Mouse (Mus musculus) midbrain, embryonic 14.5 days (tissue): ENCODE measurements around the gene Atp1a4. TPM values are rescaled to one million over a fixed set of nuclear protein-coding genes. Genes with fewer than 3 reads are reported as not detected.
"Not testable (repeated sequence)": the region's sequence is repeated elsewhere in the genome, so short reads cannot be mapped to it uniquely, and the experiment has no call there.

Experiments
- ATAC-seq: fragments of 200-750 bp; cut with Nextera tagmentation; 2 replicates; pipeline ENCODE4 v1.8.0; 2017; ENCODE audit warnings: moderate number of reproducible peaks, moderate library complexity; ENCODE audit not compliant: low FRiP score, low TSS enrichment
- DNase-seq: peaks from one replicate; pipeline ENCODE4 v3.0.0-alpha.2; 2015
- H3K27ac ChIP-seq: fragments of 300-500 bp; sonication (generic); replicated peaks from 2 replicates; pipeline ENCODE4 v1.5.1; 2014; ENCODE audit warnings: mild to moderate bottlenecking, low read depth, low read length, moderate library complexity
- H3K27me3 ChIP-seq: fragments of 300-500 bp; sonication (generic); 2 replicates; pipeline ENCODE4 v1.6.1; 2014; ENCODE audit warnings: low read length, control low read depth, mixed read lengths; ENCODE audit not compliant: control insufficient read depth, insufficient read depth
- H3K36me3 ChIP-seq: fragments of 300-500 bp; sonication (generic); 2 replicates; pipeline ENCODE4 v1.6.1; 2014; ENCODE audit warnings: low read length, control low read depth; ENCODE audit not compliant: control insufficient read depth, insufficient read depth
- H3K4me1 ChIP-seq: fragments of 300-500 bp; sonication (generic); 2 replicates; pipeline ENCODE4 v1.6.1; 2014; ENCODE audit warnings: mild to moderate bottlenecking, antibody characterized with exemption, low read length, control low read depth; ENCODE audit not compliant: control insufficient read depth, insufficient read depth
- H3K4me2 ChIP-seq: fragments of 300-500 bp; sonication (generic); 2 replicates; pipeline ENCODE4 v1.6.1; 2014; ENCODE audit warnings: mild to moderate bottlenecking, low read length, moderate library complexity
- H3K4me3 ChIP-seq: fragments of 300-500 bp; sonication (generic); replicated peaks from 2 replicates; pipeline ENCODE4 v1.5.1; 2014; ENCODE audit warnings: low read depth, low read length
- H3K9ac ChIP-seq: fragments of 300-500 bp; sonication (generic); replicated peaks from 2 replicates; pipeline ENCODE4 v1.6.1; 2014; ENCODE audit warnings: mild to moderate bottlenecking, low read length, moderate library complexity
- H3K9me3 ChIP-seq: fragments of 300-500 bp; sonication (generic); 2 replicates; pipeline ENCODE4 v1.6.1; 2016; ENCODE audit warnings: low read length, control low read depth, mixed read lengths; ENCODE audit not compliant: control insufficient read depth
- WGBS: fragments of 180-500 bp; shearing (Covaris S2); extraction: QIAGEN DNeasy Blood & Tissue Kit; methylation state at CpG from one replicate; pipeline ENCODE4 v1.1.7; 2014; 5-methylcytosine and 5-hydroxymethylcytosine counted together
- polyA plus RNA-seq: library from polyadenylated mRNA; unstranded; fragments of >200 nt; fragmentation: Nextera tagmentation; extraction: Ambion mirVana; gene quantifications from 2 replicates; pipeline ENCODE4 v1.2.1, GENCODE M21; 2014

Atp1a4 gene
- polyA plus RNA-seq, 1 experiment from 2014 or later: not detected

DNA sequence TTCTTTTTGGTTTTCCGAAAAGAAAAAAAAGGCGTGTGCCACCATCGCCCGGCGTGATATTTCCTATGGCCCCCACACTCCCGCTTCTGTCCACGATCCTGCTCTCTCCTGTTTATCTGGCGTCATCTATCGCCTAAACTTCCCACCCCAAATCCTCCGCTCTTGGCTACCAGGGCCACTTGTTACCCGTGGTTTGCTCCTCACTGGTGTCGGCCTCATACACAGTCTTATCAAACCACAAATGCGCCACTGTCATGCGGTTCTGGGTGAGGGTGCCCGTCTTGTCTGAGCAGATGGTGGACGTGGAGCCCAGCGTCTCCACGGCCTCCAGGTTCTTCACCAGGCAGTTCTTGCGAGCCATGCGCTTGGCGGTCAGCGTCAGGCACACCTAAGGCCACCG, 13.6 kb downstream of the Atp1a4 start:
- 0 out of 2 replicates have a peak overlapping the region, but pooled peaks have one; percentile 1 for H3K4me2 ChIP-seq
- H3K27ac ChIP-seq: not testable (repeated sequence)

DNA sequence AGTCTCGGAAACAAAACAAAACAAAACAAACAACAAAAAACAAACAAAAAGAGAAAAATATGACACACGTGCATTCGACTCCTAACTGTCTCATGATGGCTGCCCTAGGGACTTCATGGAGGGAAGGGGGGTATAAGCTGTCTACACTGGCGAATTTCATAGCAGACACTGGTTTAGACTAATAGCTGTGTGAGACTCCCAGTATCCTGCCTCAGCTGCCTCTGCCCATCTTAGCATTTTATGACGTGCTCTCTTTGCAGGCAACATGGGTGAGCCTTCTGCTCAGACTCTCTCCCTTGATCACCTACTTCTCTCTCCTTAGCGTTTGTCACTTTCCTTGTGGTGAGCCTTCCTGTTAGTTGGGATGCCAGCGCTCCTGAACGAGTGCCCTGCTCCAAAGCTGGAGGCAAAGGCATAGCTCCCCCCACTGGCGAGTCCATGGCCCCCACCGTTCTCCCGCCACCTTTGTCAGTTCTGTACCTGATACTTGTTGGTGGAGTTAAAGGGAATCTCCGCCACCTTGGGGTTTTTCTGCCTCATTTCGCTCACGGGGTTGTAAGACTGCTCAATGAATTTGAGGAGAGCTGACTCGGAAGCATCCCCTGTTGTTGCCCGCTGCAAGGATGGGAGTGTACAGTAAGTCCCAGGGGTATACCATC, 14.5 kb downstream of the Atp1a4 start:
- Histone ChIP-seq H3K9ac (no peak overlapping the region), H3K4me2 (no peak overlapping the region), H3K27ac (no peak overlapping the region), H3K4me3 (no peak overlapping the region), H3K36me3 (no peaks in the 10 kb centered on the region), H3K9me3 (no peaks in the 10 kb centered on the region), H3K4me1 (0 out of 2 replicates have a peak, but pooled peaks cover 4% of the 10 kb centered on the region), H3K27me3 (peaks cover 5% of the 10 kb centered on the region; the same call in 1 of the 2 replicates)
- DNase-seq (no peak), ATAC-seq (no peak)
- 32% methylated on average over 16 of the region's 16 CpGs for WGBS

More for the DNA sequence above, 13.6 kb downstream of the Atp1a4 start:
- H3K27me3 ChIP-seq, ATAC-seq, DNase-seq, H3K9ac ChIP-seq, H3K36me3 ChIP-seq, H3K9me3 ChIP-seq, H3K4me3 ChIP-seq, H3K4me1 ChIP-seq: not testable (repeated sequence)
- 54% methylated on average over 23 of the region's 23 CpGs for WGBS

DNA sequence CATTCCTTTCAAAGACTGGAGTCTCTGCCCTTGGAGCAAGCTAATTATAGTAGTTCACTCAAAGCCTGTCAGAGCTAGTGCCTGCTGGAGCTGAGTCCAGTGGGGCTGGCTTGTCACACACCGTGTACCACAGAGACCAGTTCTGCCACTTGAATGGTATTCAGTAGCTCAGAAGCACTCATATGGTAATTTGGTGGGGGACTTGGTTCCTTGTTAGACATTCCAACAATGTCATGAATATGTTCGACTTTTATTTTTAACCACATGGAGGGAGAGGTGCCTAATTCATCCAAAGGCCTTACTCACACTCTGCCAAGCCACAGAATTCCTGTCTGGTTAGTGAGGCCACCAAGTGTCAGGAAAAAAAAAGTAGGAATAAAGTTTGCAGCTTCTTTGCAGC, 15.8 kb downstream of the Atp1a4 start:
- 11% methylated on average over 2 of the region's 2 CpGs for WGBS
- no peak overlapping the region for H3K4me2 ChIP-seq

DNA sequence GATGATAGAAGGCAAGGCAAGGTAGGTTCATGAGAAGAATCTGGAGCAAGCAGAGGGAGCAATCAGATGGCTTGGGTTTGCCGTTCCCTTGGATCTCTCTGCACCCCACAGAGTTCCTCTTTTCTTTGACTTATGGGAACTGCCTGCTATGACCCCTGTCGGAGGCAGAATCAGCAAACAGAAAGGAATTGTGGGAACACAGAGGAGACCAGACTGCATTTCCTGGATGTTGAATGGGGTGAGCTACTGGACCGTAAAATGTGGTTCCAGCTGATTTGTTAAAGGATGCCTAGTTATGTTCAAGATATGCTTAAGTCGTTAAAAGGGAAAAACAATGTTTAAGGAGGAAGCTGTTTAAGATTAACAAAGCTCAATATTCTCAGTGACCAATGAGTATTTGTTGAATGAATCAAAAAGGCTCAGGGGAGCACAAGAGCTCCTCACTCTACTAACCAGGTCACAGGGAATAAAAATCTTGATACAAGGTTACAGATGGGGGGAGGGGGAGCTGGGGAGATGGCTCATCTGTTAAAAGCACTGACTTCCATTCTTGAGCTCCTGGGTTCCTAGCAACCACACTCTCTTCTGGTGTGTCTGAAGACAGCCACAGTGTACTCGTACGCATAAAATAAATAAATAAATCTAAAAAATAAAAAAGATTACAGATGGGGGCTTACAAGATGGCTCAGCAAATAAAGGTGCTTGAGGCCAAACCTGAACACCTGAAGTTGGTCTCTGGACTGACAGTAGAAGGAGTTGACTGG, 17.1 kb downstream of the Atp1a4 start:
- Histone ChIP-seq H3K4me1 (0 out of 2 replicates have a peak, but pooled peaks cover 4% of the 10 kb centered on the region), H3K4me3 (no peak overlapping the region), H3K9ac (no peak overlapping the region), H3K27me3 (peaks cover 5% of the 10 kb centered on the region; the same call in 1 of the 2 replicates), H3K27ac (no peak overlapping the region), H3K9me3 (no peaks in the 10 kb centered on the region), H3K4me2 (no peak overlapping the region), H3K36me3 (no peaks in the 10 kb centered on the region)
- 27% methylated on average over 6 of the region's 6 CpGs for WGBS
- DNase-seq (no peak), ATAC-seq (no peak)

More for the DNA sequence above, 15.8 kb downstream of the Atp1a4 start:
- ATAC-seq: peak; percentile 54
- Histone ChIP-seq H3K4me3 (no peak overlapping the region), H3K9ac (no peak overlapping the region), H3K27me3 (peaks cover 5% of the 10 kb centered on the region; the same call in 1 of the 2 replicates), H3K27ac (no peak overlapping the region), H3K9me3 (no peaks in the 10 kb centered on the region), H3K4me1 (0 out of 2 replicates have a peak, but pooled peaks cover 4% of the 10 kb centered on the region), H3K36me3 (no peaks in the 10 kb centered on the region)
- DNase-seq: peak; percentile 58

DNA sequence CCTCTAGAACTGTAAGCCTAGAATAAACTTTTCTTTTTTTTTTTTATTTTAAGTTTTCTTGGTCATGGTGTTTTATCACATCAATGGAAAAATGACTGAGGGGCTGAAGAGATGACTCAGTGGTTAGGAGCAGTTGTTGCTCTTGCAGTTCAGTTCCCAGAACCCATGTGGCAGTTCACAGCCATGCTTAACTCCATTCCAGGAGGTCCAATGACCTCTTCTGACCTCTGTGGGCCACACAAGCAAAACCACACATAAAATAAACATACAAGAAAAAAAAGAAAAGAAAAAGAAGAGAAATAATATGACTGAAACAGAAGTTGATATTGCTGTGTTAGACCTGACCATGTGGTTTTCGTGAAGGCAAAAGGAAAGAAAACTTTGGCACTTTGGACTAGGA, 29.0 kb downstream of the Atp1a4 start:
- WGBS: 95% methylated on average over 1 of the region's 1 CpGs
- Histone ChIP-seq H3K27me3 (no peaks in the 10 kb centered on the region), H3K4me3 (no peak overlapping the region), H3K9me3 (no peaks in the 10 kb centered on the region), H3K27ac (no peak overlapping the region), H3K4me1 (no peaks in the 10 kb centered on the region), H3K4me2 (no peak overlapping the region), H3K9ac (no peak overlapping the region), H3K36me3 (no peaks in the 10 kb centered on the region)
- ATAC-seq (no peak), DNase-seq (no peak)

DNA sequence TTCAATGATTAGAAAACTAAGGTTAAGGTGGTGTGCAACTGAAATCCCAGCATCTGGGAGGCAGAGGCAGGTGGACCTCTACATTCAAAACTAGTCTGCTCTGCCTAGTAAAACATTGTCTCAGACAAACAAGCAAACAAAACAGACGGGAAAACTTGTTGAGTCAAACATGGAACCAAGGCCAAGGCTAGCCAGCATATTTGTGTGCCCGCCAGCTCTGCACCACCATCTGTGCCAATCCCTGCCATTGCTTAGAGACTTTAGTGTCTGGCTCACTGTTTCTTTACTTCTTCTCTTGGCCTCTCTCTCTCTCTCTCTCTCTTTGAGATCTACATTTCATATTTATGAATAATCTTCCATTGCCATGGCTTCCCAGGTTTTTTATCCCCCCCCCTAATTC, 30.0 kb downstream of the Atp1a4 start:
- no peak overlapping the region for H3K9ac ChIP-seq
- 90% methylated on average over 2 of the region's 2 CpGs for WGBS
- no peaks in the 10 kb centered on the region for H3K36me3 ChIP-seq
- no peak for DNase-seq
- no peak overlapping the region for H3K4me2 ChIP-seq
- no peak for ATAC-seq
- H3K4me3 ChIP-seq: no peak overlapping the region
- no peaks in the 10 kb centered on the region for H3K9me3 ChIP-seq
- H3K4me1 ChIP-seq: no peaks in the 10 kb centered on the region
- H3K27ac ChIP-seq: no peak overlapping the region
- no peaks in the 10 kb centered on the region for H3K27me3 ChIP-seq

DNA sequence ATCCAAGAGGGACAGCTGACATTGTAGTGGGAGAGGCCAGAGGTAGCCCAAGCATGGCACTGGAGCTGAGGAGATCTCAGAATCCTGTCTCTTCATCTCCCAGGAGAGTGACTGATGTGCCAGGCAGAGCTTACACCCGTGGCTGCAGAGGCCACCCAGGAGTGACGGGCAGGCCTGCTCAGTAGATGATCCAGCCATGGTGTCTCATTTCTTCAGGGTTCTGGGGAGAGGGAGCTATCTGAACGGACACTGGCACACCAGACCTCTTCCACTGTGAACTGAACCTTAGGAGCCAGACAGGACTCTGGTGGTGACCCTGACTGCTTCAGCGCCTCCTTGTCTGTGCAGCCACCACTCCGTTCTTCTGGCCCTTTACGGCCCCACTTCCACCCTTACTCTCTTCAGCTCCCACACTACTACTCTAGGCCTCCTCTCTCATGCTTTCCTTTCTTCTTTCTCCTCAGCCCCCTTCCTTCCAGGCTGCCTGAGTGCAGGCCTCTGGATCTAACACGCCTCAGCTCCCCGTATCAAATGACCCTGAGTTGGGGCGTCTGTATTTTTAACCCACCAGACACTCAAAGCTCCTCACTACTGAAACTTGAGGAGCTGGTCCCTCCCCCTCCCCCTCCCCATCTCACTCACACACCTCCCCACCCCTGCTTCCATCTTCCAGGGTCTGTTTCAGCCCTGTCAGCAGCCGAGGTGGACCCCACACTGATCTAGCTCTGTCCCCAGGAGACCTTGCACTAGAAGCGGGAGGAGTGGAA, 36.7 kb downstream of the Atp1a4 start:
- H3K27me3 ChIP-seq: no peaks in the 10 kb centered on the region
- ATAC-seq: no peak
- no peak for DNase-seq
- no peaks in the 10 kb centered on the region for H3K36me3 ChIP-seq
- H3K4me1 ChIP-seq: peaks cover 16% of the 10 kb centered on the region
- no peak overlapping the region for H3K4me2 ChIP-seq
- H3K27ac ChIP-seq: no peak overlapping the region
- H3K4me3 ChIP-seq: no peak overlapping the region
- H3K9ac ChIP-seq: no peak overlapping the region
- H3K9me3 ChIP-seq: no peaks in the 10 kb centered on the region
- 41% methylated on average over 11 of the region's 11 CpGs for WGBS

DNA sequence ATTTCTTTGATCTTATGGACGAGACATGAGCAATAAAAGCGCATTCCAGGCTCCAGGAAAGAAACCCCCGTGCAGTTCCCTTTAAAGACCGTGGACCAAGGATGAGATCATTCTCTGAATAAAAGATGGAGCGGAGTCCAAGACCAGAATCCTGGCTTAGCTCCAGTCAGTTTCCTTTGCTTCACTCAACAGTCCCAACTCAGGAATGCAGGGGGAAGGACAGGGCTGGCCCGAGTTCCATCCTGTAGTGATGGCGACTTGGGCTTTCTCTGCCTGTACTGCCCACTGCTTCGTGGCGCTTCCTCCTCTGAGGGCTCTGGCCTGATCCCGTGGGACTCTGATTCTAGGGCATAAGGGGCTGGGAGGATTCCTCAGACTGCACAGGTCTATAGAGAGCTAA, 37.8 kb downstream of the Atp1a4 start:
- H3K9me3 ChIP-seq: no peaks in the 10 kb centered on the region
- H3K36me3 ChIP-seq: no peaks in the 10 kb centered on the region
- H3K27me3 ChIP-seq: no peaks in the 10 kb centered on the region
- H3K4me3 ChIP-seq: no peak overlapping the region
- H3K4me1 ChIP-seq: peaks cover 16% of the 10 kb centered on the region
- H3K9ac ChIP-seq: no peak overlapping the region
- WGBS: 27% methylated on average over 10 of the region's 10 CpGs
- H3K4me2 ChIP-seq: no peak overlapping the region
- no peak overlapping the region for H3K27ac ChIP-seq
- peak; percentile 73 for DNase-seq
- ATAC-seq: 0 out of 2 replicates have a peak, but pooled peaks have one; percentile 10
